ENCODE assay signal across 40 mouse cellular contexts in genomic region chr9:73079349-73079748, GRCm38 (mm10). TPM values are rescaled to one million over a fixed set of nuclear protein-coding genes. Genes with fewer than 3 reads are reported as not detected.
"Had no signal": no experiment of that assay in that cellular context is flagged by ENCODE, and none has a peak within 500 bp of the region (broad histone marks: within the 10 kb centered on the region; RNA-seq: fewer than 3 reads in every experiment).

No protein-coding gene starts in this region.

RNA-seq across cellular contexts. Expression of gene Khdc3, which starts 22.3 kb away (rescaled TPM):
- total RNA-seq: liver, adult 2 months; megakaryocyte-erythroid progenitor cell, adult 5-6 weeks; monocyte, adult 5-6 weeks had no signal
- polyA plus RNA-seq: limb, embryonic 10.5 days; limb, embryonic 11.5 days; limb, embryonic 12.5 days; liver, adult 2 months; liver, embryonic 11.5 days; liver, embryonic 12.5 days; liver, postnatal 0 days; lung, embryonic 14.5 days; lung, embryonic 15.5 days; macrophage; midbrain, embryonic 10.5 days; midbrain, embryonic 12.5 days; myocyte; neural tube, embryonic 11.5 days; neural tube, embryonic 12.5 days; neural tube, embryonic 13.5 days had no signal

RNA-seq across cellular contexts. Expression of gene Gm20509, which starts 22.9 kb away (rescaled TPM):
- total RNA-seq: left cerebral cortex, postnatal 10 days; left cerebral cortex, postnatal 14 days; left cerebral cortex, postnatal 25 days; left cerebral cortex, postnatal 36 days; left cerebral cortex, postnatal 4 days; liver, adult 2 months; megakaryocyte progenitor cell, adult 5-6 weeks; megakaryocyte, adult 5-6 weeks; megakaryocyte-erythroid progenitor cell, adult 5-6 weeks; midbrain, postnatal 0 days had no signal
- polyA plus RNA-seq: limb, embryonic 10.5 days; limb, embryonic 11.5 days; limb, embryonic 12.5 days; limb, embryonic 13.5 days; limb, embryonic 14.5 days; limb, embryonic 15.5 days; liver, adult 2 months; liver, embryonic 11.5 days; liver, embryonic 12.5 days; liver, embryonic 13.5 days; liver, embryonic 14.5 days; liver, embryonic 15.5 days; liver, embryonic 16.5 days; liver, postnatal 0 days; lung, adult 2 months; lung, embryonic 14.5 days; lung, embryonic 15.5 days; lung, embryonic 16.5 days; lung, postnatal 0 days; macrophage; midbrain, embryonic 10.5 days; midbrain, embryonic 12.5 days; midbrain, embryonic 13.5 days; midbrain, embryonic 14.5 days; midbrain, embryonic 15.5 days; midbrain, embryonic 16.5 days; myocyte; neural tube, embryonic 11.5 days; neural tube, embryonic 12.5 days; neural tube, embryonic 13.5 days had no signal
